Mouse (Mus musculus): Measurements from ENCODE around the gene Tank.

The Tank gene

DNA sequence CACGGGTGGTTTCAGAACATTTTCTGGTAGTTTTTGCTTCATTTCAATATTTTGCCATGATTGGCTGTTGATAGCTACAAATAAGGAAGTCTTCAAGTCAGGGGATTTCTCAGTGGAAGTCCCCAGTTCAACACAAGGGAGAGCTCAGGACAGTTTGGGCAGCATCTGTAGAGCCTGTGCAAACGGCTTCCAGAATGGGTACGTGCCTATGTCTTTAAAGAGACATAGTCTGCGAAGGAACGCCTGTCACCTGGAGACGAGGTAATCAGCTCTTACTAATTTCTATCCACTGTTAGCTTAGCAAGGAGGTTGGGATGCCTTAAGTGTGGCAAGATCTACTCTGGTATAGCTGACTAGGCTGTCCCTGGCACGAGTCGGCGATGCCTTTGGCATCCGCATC lies at the start of gene Tank:
Gene Tank (plus strand): TSS at position 153 of the 400 bp plus-strand sequence.
- no peak for DNase-seq

DNA sequence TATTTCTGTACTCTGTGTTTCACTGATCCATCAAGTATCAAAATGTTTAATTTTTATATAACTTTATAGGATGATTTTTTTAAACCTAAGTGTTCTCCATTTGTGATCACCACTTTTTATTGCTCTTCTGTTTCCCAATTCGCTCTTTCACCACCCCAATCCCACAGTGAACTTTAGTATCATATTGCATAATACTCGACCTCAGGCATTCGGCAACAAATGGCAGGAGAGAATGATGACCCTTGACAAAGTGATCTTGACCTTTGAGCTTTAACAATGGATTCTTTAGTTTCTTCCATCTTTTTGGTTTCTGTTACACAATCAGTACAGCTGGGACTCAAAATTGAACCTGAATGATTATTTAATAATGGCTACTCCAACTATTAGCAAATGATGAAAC lies 46.1 kb upstream of the Tank start:
- DNase-seq, result no peak

DNA sequence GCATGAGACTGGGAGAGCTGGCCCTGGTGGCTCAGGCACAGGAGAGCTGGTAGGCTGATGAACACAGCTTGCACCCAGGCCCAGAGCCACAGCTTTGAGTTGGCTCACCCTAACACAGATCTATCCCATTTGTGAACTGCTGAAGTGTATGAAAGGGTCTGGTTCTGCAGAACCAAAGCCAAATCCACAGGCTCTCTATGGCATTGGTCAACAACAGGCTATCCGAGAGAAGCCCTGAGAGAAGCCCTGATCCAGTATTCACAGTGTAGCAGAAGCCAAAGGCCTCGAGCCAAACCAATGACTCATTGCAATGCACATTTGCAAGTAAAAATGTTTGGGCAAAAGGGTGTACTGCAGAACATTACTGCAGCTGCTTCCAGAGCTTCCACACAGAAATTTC lies 45.3 kb upstream of the Tank start:
- DNase-seq, result peak; percentile 3

DNA sequence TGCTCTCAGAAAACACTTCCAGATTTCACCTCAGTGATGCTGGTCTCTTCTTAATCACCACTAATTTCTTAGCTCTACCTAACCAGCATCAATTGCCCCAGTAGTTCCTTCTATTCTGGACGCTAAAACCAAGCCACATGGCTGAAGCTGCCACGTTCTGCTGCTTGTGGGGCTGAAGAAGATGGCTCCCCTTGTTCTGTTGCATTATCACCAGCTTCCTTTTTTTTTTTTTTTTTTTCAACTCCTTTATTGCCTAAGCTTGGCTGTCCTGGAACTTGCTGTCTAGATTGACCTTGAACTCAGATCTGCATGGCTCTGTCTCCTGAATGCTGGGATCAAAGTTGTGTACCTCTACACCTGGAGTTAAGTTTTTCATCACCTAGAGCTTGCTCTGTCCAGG lies 41.5 kb upstream of the Tank start:
- no peak for DNase-seq

DNA sequence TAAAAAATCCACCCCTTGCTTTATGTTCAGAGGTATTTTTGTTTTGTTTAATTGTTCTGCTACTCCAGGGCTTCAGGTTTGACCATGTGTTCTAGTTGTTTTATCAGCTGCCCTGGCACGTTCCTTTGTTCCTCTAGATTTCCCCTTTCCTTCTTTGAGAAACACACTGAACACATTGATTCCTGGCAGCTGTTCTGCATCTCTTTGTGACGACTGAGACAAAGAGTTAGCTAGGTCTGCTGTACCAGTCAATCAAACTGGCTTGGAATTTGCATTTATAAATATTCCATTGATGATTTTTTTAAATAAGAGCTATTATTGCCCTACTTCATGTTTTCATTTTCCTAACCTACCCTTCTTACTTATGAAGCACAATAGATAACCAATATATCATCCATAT lies 39.0 kb upstream of the Tank start:
- no peak for DNase-seq

DNA sequence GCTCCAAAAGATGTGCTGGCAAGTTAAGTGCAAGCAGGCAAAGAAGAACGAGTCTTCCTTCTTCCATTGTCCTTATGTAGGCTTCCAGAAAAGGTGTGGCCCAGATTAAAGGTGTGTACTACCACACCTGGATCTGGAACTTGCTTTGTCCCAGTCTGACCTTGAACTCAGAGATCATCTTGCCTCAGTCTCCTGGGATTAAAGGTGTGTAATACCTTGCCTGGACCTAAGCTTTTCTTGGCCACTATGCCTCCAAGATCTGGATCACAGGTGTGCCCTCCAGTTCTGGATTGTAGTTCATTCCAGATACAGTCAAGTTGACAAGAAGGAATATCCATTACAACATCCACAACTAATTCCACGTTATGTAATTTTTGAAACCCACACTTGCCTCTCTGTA lies 36.0 kb upstream of the Tank start:
- no peak for DNase-seq

DNA sequence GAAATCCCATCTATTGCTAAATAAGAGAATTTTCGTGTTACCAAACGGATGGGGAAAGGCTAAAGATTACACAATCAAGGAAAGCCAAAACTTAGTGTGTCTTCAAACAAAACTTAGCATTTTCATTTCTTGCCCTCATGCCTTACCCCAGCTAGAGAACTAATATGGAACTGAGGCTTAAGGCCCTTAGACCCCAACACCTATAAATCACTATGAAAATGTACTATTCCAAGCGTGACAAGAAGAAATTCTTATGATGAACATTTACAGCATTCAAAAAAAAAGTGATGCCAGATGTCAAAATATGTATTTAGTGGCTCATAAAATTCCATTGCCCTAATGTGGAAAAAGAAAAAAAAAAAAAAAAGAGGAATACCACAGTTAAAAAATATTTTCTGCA lies 32.7 kb upstream of the Tank start:
- no peak for DNase-seq

DNA sequence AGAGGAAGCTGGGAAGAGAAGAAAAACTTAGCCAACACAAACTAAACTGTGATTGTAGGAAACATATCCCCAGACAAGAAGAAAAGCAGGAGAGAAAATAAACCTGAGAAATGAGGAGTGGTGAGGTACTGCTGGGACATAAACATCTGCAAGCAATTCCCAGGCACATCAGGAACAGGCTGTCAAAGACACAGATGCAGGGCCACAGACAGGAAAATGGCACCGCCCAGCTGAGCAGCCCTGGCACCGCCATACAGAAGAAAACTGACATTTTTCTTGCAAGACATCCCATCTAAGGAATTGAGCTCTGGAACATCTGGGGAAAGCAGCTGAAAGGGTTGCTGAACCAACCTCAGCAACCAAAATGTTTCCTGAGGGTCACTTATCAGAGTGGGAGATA lies 30.4 kb upstream of the Tank start:
- DNase-seq, result no peak

DNA sequence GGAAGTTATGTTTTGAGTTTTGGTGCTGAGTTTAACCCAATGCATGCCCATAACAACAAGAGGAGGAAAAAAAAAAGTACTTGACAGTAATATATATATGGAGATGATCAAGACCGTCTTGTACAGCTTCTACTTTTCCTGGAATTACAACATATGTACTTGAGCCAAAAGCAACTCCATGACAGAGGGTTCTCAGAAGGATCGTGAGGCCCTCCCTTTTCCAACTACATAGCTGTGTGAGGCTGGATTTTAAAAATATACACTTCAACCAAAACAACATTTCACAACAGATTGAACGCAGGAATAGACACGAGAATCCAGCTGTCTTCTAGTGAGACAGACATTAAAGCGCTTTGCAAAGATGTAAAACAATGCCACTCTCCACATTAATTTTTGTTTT lies 26.7 kb upstream of the Tank start:
- no peak for DNase-seq

DNA sequence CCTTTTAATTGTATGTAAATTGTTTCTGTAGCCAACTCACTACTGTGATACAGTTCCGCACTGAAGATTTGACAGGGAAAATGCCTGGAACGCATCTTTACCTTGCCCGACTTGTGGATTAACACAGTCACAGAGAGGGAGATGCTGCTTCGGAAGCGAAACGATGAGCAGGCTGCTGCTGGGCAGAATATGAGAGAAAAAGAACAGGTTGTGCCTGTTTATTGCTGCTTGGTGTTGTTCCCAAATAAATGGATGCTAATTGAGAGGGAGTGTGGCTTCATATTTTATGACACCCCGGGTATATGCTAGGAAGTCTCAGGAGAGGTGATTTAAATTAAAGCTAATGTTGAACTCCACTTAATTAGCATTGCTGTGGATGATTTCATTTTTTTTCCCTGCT lies 23.0 kb upstream of the Tank start:
- no peak for DNase-seq

DNA sequence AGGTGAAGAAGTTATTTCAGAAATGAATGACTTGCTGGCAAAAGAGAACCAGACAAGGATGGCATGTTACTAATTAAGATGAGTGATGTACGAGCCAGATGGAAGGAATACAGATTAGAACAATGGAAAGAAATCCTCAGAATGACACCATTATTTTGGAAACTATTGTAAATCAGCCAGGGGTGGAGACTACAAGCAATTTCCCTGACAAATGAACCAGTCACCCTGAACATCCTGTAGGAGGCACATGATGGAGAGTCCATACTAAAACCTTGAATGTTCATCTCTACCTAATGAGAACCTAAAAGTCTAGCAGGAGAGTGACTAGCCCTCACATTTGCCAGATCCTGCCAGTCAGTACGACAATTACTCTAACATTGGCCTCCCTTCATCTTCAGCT lies 22.6 kb upstream of the Tank start:
- DNase-seq, result no peak

DNA sequence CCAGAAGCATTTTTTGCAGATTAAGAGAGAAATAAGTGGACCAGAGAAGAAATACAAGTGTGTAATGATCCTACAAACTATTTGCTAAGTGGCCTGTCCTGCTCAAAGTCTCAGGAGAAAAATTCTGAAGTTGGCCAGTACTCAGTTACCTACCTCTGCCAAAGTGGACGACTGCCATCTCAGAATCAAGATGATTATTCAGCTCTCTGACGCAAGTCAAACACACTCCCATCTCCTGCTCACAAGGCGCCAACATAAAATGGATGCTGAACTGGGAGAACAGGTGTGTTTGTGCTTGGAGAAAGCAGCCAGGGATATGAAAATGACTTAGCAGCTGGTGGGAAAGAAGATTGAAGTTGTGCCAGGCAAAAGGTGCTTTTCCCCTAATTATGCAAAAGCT lies 21.7 kb upstream of the Tank start:
- DNase-seq, result no peak

DNA sequence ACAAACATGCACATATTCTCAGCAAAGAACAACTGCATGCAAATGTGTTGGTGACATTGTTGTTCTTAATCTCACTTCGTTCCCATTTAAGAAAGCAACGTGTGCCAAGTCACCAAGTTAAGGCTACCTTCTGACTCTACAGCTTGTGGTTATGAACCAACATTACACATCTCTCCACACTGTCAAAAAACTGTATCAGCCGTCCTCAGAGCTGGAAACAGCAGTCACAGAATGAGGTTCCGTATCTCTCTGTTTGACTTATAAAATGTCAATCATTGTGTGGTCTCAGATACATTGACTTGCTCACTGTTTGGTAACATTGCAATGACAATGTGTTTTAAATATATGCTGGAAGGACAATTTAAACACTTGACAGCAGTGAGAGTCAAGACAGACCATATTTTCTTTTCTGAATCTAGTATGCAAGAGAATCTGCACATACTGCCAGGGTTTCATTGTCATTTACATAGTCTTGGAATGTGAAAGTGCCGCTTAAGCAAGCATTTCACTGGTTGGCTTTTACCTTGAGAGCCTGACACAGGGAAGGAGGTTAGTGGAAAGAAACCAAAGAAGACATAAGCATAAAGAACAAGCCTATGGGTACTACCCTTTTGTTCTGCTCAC lies 20.4 kb upstream of the Tank start:
- no peak for DNase-seq

DNA sequence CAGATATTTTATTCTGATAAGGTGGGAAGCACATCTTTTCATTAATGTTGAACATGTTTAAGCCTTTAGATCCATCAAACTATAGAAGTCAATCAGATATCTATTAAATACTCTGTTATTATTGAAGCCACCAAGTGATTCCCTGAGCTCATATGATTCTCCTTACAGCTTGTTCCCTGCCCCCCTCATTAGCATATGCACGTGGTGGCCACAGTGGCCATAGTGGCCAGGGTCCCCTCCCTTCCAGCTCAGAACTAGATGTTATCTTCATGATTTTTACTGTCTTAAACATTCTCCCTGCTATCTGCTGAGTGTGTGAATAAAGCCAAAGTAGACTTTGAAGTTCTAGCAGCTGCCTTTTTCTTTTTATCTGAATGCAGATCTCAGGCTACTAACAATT lies 17.3 kb upstream of the Tank start:
- DNase-seq, result no peak

DNA sequence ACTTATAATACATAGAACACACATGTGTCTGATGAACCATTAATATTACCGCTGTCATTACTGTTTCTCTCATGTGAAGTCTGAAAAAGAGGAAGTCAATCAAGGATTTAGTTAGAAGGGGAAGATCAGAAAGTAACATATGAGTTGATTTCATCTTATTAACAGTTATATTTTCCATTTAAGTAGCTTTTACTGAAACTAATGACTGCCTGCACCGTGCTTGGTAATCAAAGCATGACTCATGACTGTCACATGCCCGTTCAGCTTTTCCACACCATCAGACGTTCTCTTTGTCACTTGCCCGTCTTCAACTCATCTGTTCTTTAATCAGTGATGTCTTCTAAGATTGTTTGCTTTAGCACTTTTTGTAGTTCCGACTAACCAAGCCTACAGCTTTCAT lies 15.2 kb upstream of the Tank start:
- DNase-seq, result no peak

DNA sequence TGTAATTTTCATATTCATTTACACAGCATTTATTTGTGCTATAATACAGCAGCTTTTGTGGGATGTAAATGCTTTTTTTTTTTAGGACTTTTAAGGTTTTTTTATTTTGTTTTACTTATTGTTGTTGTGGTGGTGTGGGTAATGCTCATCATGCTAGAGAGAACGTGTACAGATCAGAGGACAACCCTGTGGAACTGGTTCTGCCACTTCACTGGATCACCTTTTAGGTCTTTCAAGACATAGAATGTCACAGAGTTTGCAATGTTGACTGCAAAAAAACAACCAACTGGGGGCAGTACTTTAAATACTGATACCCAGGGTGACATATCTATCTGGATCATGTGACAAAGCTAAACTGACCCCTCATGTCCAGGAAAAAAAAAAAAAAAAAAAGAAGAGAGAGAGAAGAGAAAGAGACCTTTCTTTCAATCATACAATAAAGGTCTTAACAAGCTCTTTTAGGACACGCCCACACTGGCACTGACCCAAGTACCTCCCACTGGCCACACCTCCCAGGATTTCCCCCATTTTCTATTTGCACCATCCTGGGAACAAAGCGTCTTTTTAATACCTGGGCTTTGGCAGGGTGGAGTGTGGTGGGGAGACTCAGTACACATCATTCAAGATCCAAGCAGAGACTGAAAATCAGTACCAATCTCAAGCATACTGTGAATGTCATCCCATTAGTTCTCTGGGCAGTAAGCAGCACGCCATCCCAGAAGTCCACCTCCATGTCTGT lies 11.2 kb upstream of the Tank start:
- no peak for DNase-seq

DNA sequence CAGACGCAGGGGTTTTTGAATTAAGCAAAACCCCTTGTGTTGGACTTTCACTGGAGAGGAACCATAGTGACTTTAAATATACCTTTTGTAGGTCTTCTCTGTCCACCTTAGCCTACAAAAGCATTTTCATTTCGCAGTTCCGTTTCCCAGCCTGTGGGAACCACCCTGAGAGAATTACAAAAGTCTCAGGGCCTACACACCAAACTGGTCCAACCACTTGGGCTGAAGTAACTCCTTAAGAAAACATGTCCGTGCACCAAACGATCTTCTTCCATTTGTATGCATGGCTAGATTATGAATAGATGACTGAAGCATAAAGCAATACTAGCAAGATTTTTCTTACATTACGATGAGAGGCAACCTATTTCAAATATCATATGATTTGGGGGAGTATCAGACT lies 9.2 kb upstream of the Tank start:
- DNase-seq, result no peak

DNA sequence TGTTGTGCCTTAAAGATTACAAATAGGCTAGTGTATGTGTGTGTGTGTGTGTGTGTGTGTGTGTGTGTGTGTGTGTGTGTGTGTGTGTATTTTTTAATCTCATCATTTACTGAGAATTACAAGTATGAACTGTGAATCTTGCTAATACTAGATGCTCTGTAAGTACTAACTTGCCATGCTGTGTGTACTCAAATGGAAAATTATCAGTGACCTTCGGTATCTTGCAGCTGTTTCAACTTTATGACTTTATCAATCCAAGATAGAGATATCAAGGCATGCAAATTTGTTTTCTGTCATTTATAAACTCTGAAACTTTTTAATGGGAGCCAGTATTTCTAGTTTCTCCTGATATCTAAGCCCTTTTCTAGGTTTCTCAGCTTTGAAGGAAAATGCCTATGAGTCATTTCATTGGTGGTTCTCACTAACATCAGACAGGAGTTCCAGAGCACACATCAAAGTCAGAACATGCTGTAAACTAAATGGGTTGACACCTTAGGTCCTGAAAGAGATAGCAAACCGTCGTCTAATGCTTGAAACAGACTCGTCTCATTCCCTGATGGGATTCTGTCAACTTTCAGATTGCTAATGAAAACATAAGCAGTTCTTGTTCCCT lies 6.9 kb upstream of the Tank start:
- DNase-seq, result no peak

DNA sequence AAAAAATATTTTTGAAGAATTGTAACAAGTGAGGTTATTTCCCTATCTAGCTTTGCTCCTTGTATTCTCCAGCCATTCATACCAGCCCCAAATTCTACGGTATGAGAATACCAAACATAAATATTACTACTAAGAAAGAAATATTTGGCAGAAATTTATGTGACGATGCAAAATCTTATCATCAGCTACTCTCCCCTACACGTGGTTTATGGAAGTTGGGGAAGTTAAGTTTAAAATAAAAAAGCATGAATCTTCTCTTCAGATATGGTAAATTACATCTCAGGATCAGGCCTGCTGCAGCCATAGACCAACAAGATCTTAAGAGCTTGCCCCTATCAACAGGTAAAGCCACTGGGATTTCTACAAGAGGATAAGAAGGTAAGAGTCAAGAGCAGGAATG lies 1.9 kb upstream of the Tank start:
- DNase-seq, result no peak

DNA sequence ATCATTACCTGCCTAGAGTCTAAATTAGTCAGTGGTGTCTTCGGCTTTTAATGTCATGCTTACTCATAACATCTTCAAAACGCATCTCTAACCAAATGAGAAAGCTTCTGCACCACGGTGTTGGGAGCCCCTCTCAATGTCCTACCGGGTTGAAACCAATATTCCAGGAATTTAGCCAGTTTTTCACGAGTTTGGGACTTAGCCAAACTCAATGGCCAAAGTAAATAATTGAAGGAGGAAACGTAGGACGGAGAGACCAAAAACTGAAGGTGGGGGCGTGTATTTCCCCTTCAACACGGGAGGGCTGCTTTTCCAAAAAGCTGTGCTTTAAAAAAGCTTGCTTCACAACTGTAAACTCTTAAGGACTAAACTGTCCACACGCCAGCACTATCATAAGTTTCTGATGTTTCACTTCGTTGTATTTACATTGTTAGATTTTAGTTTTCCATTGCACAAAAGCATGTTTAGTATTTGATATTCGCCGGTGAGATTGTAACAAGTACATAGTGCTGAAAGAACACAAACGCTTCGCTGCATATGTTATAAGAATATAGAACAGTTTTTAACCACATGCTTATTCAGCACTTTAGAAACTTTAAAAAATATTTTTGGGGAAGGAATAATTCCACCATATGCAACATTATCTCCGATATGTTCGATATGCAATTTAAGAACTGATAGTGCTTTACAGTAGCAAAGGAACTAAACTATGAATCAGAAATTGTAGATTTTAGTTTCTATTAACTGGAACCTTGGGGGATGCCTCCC lies 1.3 kb upstream of the Tank start:
- DNase-seq, result no peak

DNA sequence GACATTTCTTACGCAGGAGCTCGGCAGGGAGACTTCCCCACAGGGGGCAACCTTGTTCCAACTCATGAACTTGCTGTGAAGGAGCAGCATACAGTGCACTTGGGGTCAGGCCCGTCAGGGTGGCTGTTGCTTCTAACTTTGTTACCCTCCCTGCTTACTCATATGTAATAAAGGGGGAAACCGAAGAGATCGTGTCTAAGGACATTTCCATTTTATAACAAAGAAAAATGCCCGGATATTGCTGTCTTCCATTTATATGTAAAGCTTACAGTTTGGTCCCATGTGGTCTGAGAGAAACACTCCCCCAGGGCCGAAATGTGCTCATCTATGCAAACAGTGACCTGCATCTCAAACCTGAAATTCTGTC lies 706 bp upstream of the Tank start:
- no peak for DNase-seq

DNA sequence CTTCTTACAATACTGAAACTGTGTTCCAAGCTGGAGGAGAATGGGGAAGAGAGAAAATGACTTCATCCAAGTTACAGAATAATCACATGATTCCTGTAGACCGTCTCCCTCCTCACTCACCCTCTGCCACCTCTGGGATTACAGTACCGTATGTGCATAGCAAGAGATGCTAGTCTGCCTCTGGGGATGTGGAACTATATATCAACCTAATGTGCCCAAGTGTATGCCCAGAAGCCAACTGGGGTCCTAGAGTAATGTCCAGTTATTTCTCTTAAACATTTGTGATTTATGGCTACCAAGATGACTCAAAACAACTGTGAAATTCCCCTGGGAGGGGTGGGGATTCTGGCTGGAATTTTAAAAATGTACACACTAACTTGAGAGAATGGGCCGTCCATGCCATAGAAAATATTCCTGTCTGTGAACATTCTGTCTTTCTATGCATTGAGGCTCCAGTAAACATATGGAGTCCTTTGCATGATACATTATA lies 1.2 kb downstream of the Tank start:
- no peak for DNase-seq

DNA sequence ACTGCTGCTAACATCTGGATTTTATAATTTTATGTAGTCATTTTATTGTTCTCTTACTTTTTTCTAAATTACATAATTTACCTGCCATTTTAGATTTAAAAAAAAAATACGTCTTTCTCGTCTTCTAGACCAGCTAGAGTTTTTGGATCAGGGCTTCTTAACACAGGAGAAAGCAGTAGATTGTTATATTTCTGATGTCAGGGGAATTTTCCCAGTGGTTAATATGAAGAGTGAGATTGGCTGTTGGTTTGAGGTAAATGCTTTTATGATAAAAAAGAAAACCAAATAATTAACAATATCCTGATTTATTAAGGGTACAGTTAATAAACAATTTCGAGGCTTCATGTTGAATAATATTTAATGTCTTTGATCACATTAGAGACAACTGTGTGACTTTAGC lies 1.7 kb downstream of the Tank start:
- no peak for DNase-seq

DNA sequence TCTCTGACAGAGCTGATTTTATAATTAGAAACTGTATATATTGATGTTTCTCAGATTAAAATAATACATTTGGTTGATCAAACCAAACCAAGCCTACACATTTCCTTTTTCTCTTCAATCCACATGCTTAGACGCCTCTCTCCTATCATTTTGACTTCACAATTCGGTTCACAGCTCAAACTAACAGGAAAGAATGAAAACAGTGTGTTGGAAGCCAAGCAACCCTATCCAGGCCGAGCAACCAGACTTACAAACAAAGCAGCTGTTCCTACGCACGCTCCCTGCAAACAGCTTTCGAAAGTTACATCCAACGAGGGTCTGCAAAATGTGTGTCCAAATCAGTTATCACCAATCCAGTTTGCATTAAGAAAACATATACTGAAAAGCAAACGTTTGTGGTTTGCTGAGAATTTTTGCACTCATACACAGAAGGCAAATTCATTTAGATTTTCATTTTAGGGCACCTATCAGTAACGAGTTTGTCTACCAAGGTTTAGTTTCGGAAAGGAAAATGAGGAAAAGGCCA lies 2.2 kb downstream of the Tank start:
- no peak for DNase-seq

All from kidney, adult 8-10 months (tissue).